Mouse (Mus musculus): Measurements from ENCODE around the gene Btbd9.

DNA sequence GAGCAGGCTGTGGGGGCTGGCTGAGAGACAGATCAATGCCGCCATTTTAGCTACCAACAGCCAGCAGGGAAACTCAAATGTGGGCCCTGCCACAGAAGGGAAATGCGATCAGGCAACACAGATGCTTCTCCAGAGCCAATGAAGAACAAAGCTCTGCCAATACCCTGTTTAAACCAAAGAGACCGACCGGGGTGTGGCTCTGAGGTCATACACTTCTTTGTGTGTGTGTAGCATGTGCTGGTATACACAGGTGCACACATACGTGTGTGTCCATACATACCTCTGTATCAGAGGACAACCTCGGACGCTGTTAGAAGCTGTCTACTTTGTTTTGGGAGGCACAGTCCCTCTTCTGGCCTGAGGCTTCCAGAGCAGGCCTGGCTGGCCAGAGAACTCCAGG, 31.0 kb upstream of the Btbd9 start:
- TF ChIP-seq EP300 (IDR thresholded peaks at IDR 0.05; ENCODE audit: insufficient read depth, low read depth, low read length), result no peak
- TF ChIP-seq CTCF (IDR thresholded peaks at IDR 0.05; ENCODE audit: low read depth, low read length), result no peak
